Mouse (Mus musculus): ENCODE measurements at regions not wholly inside any gene's neighbourhood (a gene's known extent, or its start where the extent isn't known, plus 50 kb on each side); places are given as distances from the start of the nearest gene placed in this dataset.

GRCm38 (mm10) chr11:84760622-84761196, 58.6 kb downstream of the Mrm1 start:
- DNase-seq, result no peak

GRCm38 (mm10) chr11:84759478-84759986, 59.8 kb downstream of the Mrm1 start:
- no peak for DNase-seq

- peak; percentile 28 for DNase-seq
Observed at GRCm38 (mm10) chr11:84752007-84752406, 67.3 kb downstream of the Mrm1 start.

- peak; percentile 22 for DNase-seq
Observed at GRCm38 (mm10) chr11:84749490-84750349, 69.6 kb downstream of the Mrm1 start.

- DNase-seq, result no peak
Observed at GRCm38 (mm10) chr11:84738769-84739589, 80.3 kb downstream of the Mrm1 start.

GRCm38 (mm10) chr11:84738128-84738527, 81.2 kb downstream of the Mrm1 start:
- no peak for DNase-seq

GRCm38 (mm10) chr11:84731890-84732289, 87.4 kb downstream of the Mrm1 start:
- no peak for DNase-seq

- DNase-seq, result no peak
Observed at GRCm38 (mm10) chr11:84730218-84730617, 89.1 kb downstream of the Mrm1 start.

GRCm38 (mm10) chr11:84729189-84729588, 90.1 kb downstream of the Mrm1 start:
- peak; percentile 60 for DNase-seq

GRCm38 (mm10) chr11:84725936-84726613, 93.2 kb downstream of the Mrm1 start:
- no peak for DNase-seq

GRCm38 (mm10) chr11:84725177-84725792, 94.0 kb downstream of the Mrm1 start:
- peak; percentile 56 for DNase-seq

GRCm38 (mm10) chr11:84724080-84724479, 95.2 kb downstream of the Mrm1 start:
- peak; percentile 53 for DNase-seq

- peak; percentile 16 for DNase-seq
Observed at GRCm38 (mm10) chr11:84722658-84723201, 96.6 kb downstream of the Mrm1 start.

- peak; percentile 36 for DNase-seq
Observed at GRCm38 (mm10) chr11:84721979-84722378, 97.3 kb downstream of the Mrm1 start.

GRCm38 (mm10) chr11:84721150-84721549, 98.2 kb downstream of the Mrm1 start:
- DNase-seq, result no peak

- no peak for DNase-seq
Observed at GRCm38 (mm10) chr11:84719781-84720180, 99.5 kb downstream of the Mrm1 start.

- no peak for DNase-seq
Observed at GRCm38 (mm10) chr11:84712731-84713130, 106.6 kb downstream of the Mrm1 start.

- no peak for DNase-seq
Observed at GRCm38 (mm10) chr11:84711886-84712285, 107.4 kb downstream of the Mrm1 start.

- DNase-seq, result no peak
Observed at GRCm38 (mm10) chr11:84708222-84708730, 111.0 kb downstream of the Mrm1 start.

- DNase-seq, result no peak
Observed at GRCm38 (mm10) chr11:84707772-84708171, 111.5 kb downstream of the Mrm1 start.

GRCm38 (mm10) chr11:84706692-84707091, 112.6 kb downstream of the Mrm1 start:
- no peak for DNase-seq

All from liver (tissue).